Mouse (Mus musculus) MEL-GATA-1-ER (cell line): ENCODE data around the gene Hoxa10.

ENCODE experiments used
- DNase-seq: peaks from one replicate; pipeline ENCODE4 v3.0.0-alpha.2; 2012; ENCODE audit warnings: low read depth; ENCODE audit errors: extremely low read depth

The Hoxa10 gene

GRCm38 (mm10) chr6:52205638-52206621 is 34.7 kb downstream of the Hoxa10 start:
- no peak for DNase-seq

GRCm38 (mm10) chr6:52205221-52205620 is 35.4 kb downstream of the Hoxa10 start:
- DNase-seq, result no peak

GRCm38 (mm10) chr6:52204050-52204752 is 36.5 kb downstream of the Hoxa10 start, which contains the start of gene Hoxa5:
Gene Hoxa5, minus strand, starts transcription at chr6:52204587.
- no peak for DNase-seq

- DNase-seq, result no peak
Observed at GRCm38 (mm10) chr6:52203371-52204049, 37.1 kb downstream of the Hoxa10 start.

GRCm38 (mm10) chr6:52203121-52203370 is 37.6 kb downstream of the Hoxa10 start:
- DNase-seq, result no peak

- no peak for DNase-seq
Observed at GRCm38 (mm10) chr6:52202362-52203120, 38.1 kb downstream of the Hoxa10 start.

GRCm38 (mm10) chr6:52201269-52201668 is 39.4 kb downstream of the Hoxa10 start:
- DNase-seq, result no peak

GRCm38 (mm10) chr6:52200751-52201250 is 39.9 kb downstream of the Hoxa10 start:
- DNase-seq, result no peak

GRCm38 (mm10) chr6:52200073-52200750 is 40.4 kb downstream of the Hoxa10 start:
- DNase-seq, result no peak

GRCm38 (mm10) chr6:52197271-52197670 is 43.4 kb downstream of the Hoxa10 start:
- no peak for DNase-seq

- no peak for DNase-seq
Observed at GRCm38 (mm10) chr6:52196811-52197210, 43.8 kb downstream of the Hoxa10 start.

- DNase-seq, result no peak
Observed at GRCm38 (mm10) chr6:52194690-52195089, 46.0 kb downstream of the Hoxa10 start.

- no peak for DNase-seq
Observed at GRCm38 (mm10) chr6:52191860-52192550, 48.6 kb downstream of the Hoxa10 start.

- DNase-seq, result no peak
Observed at GRCm38 (mm10) chr6:52190906-52191810, 49.5 kb downstream of the Hoxa10 start, which contains the start of gene Hoxa4. Gene Hoxa4, minus strand, starts transcription at chr6:52191753.

GRCm38 (mm10) chr6:52190410-52190809 is 50.2 kb downstream of the Hoxa10 start:
- no peak for DNase-seq

GRCm38 (mm10) chr6:52189909-52190308 is 50.7 kb downstream of the Hoxa10 start:
- no peak for DNase-seq

- DNase-seq, result no peak
Observed at GRCm38 (mm10) chr6:52189172-52189591, 51.5 kb downstream of the Hoxa10 start.

- no peak for DNase-seq
Observed at GRCm38 (mm10) chr6:52186500-52186899, 54.2 kb downstream of the Hoxa10 start.

- no peak for DNase-seq
Observed at GRCm38 (mm10) chr6:52185834-52186233, 54.8 kb downstream of the Hoxa10 start.
